Mouse (Mus musculus) forebrain, embryonic 11.5 days (tissue): Measurements from ENCODE around the gene Umodl1. TPM values are rescaled to one million over a fixed set of nuclear protein-coding genes. Genes with fewer than 3 reads are reported as not detected.

ENCODE experiments used
- ATAC-seq: fragments of 200-750 bp; cut with Nextera tagmentation; replicated peaks from 2 replicates; pipeline ENCODE4 v1.8.0; 2017; ENCODE audit warnings: moderate TSS enrichment; ENCODE audit not compliant: low FRiP score
- DNase-seq: peaks from one replicate; pipeline ENCODE4 v3.0.0-alpha.2; 2017; ENCODE audit warnings: low spot score
- H3K27ac ChIP-seq: fragments of 300-500 bp; sonication (generic); 2 replicates; pipeline ENCODE4 v1.5.1; 2014; ENCODE audit warnings: low read depth, low read length
- H3K27me3 ChIP-seq: fragments of 300-500 bp; sonication (generic); 2 replicates; pipeline ENCODE4 v1.6.1; 2014; ENCODE audit warnings: mild to moderate bottlenecking, low read length, mixed read lengths; ENCODE audit not compliant: control insufficient read depth, insufficient read depth
- H3K36me3 ChIP-seq: fragments of 300-500 bp; sonication (generic); 2 replicates; pipeline ENCODE4 v1.6.1; 2014; ENCODE audit warnings: mild to moderate bottlenecking, low read length, moderate library complexity, mixed read lengths; ENCODE audit not compliant: control insufficient read depth, insufficient read depth
- H3K4me1 ChIP-seq: fragments of 300-500 bp; sonication (generic); replicated peaks from 2 replicates; pipeline ENCODE4 v1.6.1; 2014; ENCODE audit warnings: low read length, mixed read lengths; ENCODE audit not compliant: control insufficient read depth, insufficient read depth
- H3K4me2 ChIP-seq: fragments of 300-500 bp; sonication (generic); 2 replicates; pipeline ENCODE4 v1.6.1; 2014; ENCODE audit warnings: low read depth, mild to moderate bottlenecking, low read length, moderate library complexity, mixed read lengths; ENCODE audit not compliant: severe bottlenecking
- H3K4me3 ChIP-seq: fragments of 300-500 bp; sonication (generic); 2 replicates; pipeline ENCODE4 v1.5.1; 2014; ENCODE audit warnings: low read depth, low read length
- H3K9ac ChIP-seq: fragments of 300-500 bp; sonication (generic); 2 replicates; pipeline ENCODE4 v1.6.1; 2014; ENCODE audit warnings: low read length
- H3K9me3 ChIP-seq: fragments of 300-500 bp; sonication (generic); 2 replicates; pipeline ENCODE4 v1.6.1; 2016; ENCODE audit warnings: low read length, mixed read lengths; ENCODE audit not compliant: control insufficient read depth
- WGBS: fragments of 180-500 bp; shearing (Covaris S2); extraction: QIAGEN DNeasy Blood & Tissue Kit; methylation state at CpG from one replicate; pipeline ENCODE4 v1.1.7; 2014; 5-methylcytosine and 5-hydroxymethylcytosine counted together
- microRNA-seq: library from miRNA; unstranded; fragments of <30 nt; microRNA quantifications from one replicate; pipeline ENCODE4, GENCODE M21; 2016; ENCODE audit not compliant: insufficient number of aligned reads
- polyA plus RNA-seq: library from polyadenylated mRNA; unstranded; fragments of >200 nt; fragmentation: Nextera tagmentation; extraction: Ambion mirVana; gene quantifications from 2 replicates; pipeline ENCODE4 v1.2.1, GENCODE M21; 2014

Umodl1 gene
- polyA plus RNA-seq, 1 experiment from 2014 or later, result 0.24 TPM

DNA sequence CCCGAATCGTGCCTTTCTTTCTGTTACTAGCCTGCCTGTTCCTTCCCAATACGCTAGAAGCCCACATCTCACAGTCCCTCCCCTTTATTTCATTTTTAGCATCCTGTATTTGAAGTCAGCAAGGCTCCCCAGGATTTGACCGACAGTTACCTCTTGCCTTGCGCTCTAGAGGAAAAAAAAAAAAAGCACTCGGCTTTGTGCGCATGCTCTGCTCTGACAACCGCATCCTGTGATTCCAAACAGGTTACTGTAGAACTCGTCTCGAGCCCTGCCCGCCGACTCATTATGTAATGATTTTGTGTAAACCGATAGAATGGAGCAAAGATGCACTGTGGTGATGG, 104.3 kb downstream of the Umodl1 start:
- H3K27me3 ChIP-seq, result peaks cover 18% of the 10 kb centered on the region
- no peaks in the 10 kb centered on the region for H3K36me3 ChIP-seq
- peak overlapping the region; percentile 2; the same call in 1 of the 2 replicates for H3K9ac ChIP-seq
- H3K9me3 ChIP-seq, result no peaks in the 10 kb centered on the region; the same call in 1 of the 2 replicates
- ATAC-seq (no peak), DNase-seq (peak; percentile 61)
- H3K4me2 ChIP-seq, result peak overlapping the region; percentile 97
- 2% methylated on average over 13 of the region's 13 CpGs for WGBS
- H3K4me1 ChIP-seq, result peaks cover 8% of the 10 kb centered on the region; the same call in 1 of the 2 replicates
- no peak overlapping the region for H3K27ac ChIP-seq
- H3K4me3 ChIP-seq, result peak overlapping the region; percentile 50

DNA sequence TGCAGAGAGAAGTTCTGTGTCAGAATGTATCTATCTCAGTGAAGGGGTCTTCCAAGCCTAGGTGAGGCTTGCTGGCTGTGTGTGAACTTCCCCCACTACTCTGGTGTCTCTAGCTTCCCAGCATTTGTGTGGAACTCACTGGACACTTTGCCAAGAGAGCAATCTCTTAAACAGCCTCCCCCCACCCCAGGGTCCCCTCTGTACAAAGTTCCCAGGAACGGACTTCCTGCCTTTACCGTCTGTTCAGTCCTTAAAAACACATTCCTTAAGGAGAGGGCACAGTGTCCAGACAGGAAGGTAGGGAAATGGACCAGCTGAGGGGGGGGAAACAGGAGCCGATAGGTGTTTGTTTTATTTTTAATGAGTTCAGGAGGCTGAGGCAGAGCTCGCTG, 105.8 kb downstream of the Umodl1 start:
- WGBS, result 65% methylated on average over 4 of the region's 4 CpGs
- ATAC-seq (no peak), DNase-seq (no peak)
- H3K4me2 ChIP-seq, result no peak overlapping the region
- no peaks in the 10 kb centered on the region for H3K9me3 ChIP-seq
- H3K4me1 ChIP-seq, result peaks cover 8% of the 10 kb centered on the region; the same call in 1 of the 2 replicates
- no peak overlapping the region; the same call in 1 of the 2 replicates for H3K27ac ChIP-seq
- H3K4me3 ChIP-seq, result no peak overlapping the region
- H3K36me3 ChIP-seq, result no peaks in the 10 kb centered on the region
- peaks cover 18% of the 10 kb centered on the region for H3K27me3 ChIP-seq
- H3K9ac ChIP-seq, result no peak overlapping the region

Small RNAs within 50 kb of the gene (microRNA-seq; reads per million reads assigned to microRNA genes)
- not detected for gene Gm24026

Other genes starting within 250 kb of the Umodl1 start
- 0.05 TPM in 1 of 2 replicates, not detected in the other for gene Glp1r, start 52.8 kb upstream of the Umodl1 start, polyA plus RNA-seq
- 10.1 and 11.8 TPM in 2 replicates for gene Abcg1, start 103.0 kb downstream of the Umodl1 start, polyA plus RNA-seq
- gene Tff3, start 175.0 kb downstream of the Umodl1 start, polyA plus RNA-seq, result 1.1 and 1.2 TPM in 2 replicates
- not detected in 2 replicates for gene Tff2, start 189.6 kb downstream of the Umodl1 start, polyA plus RNA-seq
- gene Tff1, start 210.6 kb downstream of the Umodl1 start, polyA plus RNA-seq, result not detected in 2 replicates
- gene Tmprss3, start 244.3 kb downstream of the Umodl1 start, polyA plus RNA-seq, result not detected in 2 replicates